Mouse (Mus musculus) frontal cortex, postnatal 36 days (tissue): Measurements from ENCODE around the gene Gatad2a.
"Not testable (repeated sequence)": the region's sequence is repeated elsewhere in the genome, so short reads cannot be mapped to it uniquely, and the experiment has no call there.

Source experiments
- DNase-seq, 2 experiments: peaks; one replicate each; pipeline ENCODE4 v3.0.0; 2022; ENCODE audit warnings: low spot score in 2 of 2

Gene Gatad2a

DNA sequence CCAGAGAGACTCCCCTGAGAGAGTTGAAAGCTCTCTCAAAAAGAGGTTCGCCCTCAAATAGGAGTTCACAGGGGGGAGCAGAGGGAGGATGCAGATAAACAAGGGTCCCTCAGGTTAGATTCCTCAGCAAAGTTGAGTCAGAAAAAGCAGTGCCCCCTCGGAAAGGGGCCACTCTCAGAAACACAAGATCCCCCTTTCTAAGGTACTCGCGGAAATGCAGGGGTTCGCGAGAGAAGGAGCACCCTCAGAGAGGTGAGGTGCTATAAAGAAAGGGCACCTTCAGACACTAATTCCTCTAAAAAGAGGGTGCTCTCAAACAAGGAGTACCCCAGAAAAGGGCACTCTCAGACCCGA, 785 bp downstream of the Gatad2a start:
- no peak for DNase-seq

DNA sequence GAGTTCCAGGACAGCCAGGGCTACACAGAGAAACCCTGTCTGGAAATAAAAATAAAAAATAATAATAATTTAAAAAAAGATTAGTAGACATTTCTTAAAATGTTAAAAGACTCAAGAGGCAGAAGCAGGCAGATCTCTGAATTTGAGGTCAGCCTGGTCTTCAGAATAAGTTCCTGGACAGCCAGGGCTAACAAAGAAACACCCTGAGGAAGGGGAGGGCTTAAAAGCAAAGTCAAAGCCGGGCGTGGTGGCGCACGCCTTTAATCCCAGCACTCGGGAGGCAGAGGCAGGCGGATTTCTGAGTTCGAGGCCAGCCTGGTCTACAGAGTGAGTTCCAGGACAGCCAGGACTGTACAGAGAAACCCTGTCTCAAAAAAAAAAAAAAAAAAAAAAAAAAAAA, 7.2 kb downstream of the Gatad2a start:
- not testable (repeated sequence) for DNase-seq

DNA sequence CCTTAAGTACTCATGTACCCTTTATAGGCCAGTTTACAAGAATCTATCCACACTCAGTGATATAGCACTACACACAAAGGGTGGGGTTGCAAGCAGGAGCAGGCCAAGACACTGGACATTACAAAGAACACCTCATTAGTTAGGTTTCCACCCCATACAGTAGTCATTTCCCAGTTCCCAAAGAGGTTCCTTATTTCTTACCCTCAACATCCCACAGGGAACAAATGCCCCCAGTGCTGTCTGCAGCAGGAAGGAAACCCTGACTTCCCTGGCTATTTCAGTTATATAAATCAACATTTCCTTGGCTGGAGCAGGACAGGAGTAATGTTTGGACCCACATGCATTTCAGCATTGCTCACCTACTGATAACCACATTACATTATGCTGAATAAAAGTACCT, 8.4 kb downstream of the Gatad2a start:
- no peak for DNase-seq

DNA sequence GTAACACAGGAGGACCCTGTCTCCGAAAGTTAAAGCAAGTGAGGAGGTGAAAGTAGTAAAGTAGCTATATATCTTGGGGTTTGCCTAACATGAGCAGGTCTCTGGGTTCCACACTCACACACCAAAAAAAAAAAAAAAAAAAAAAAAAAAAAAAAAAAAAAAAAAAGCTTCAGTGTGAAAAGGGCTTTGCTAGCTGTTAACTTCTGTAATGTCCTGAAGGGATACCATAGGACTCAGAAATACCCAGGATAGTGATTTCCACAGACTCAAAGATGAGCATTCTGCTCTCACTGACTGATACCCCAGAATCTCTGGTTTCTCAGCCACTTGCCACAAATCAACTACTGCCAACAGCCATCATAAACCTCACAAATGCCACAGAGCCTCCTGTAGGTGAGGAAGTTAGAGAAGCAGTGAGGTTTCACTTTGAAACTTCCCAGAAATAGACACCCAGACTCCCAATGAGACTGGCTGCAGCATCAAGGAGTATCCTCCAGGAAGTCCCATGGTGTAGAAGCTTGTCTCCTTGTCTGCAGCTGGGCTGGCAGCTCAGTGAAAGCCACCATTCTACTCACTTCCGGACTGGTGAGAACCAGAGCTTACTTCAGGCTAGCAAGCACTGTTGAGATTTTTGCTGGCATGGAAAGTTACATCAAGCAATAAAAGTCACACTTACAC, 11.2 kb downstream of the Gatad2a start:
- DNase-seq = no peak

GRCm38 (mm10) chr8:69978456-69978855, 17.7 kb downstream of the Gatad2a start:
- DNase-seq = no peak

DNA sequence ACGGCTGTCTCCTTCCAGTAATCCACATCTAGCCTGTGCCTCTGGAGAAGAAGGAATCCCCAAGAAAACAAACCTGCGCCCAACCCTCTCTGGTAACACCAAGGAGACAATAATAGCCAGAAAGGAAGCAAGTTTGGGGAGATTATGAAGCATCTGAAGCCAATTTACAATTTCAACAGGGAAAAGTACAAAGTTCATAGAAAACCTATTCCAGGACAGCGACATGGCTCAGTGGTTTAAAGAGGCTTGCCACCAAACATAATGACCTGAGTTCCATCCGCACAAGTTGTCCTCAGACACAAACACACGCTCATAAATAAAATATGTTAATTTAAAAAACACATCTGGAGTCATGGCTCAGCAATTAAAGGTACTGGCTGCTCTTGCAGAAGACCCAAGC, 21.4 kb downstream of the Gatad2a start:
- DNase-seq = no peak

DNA sequence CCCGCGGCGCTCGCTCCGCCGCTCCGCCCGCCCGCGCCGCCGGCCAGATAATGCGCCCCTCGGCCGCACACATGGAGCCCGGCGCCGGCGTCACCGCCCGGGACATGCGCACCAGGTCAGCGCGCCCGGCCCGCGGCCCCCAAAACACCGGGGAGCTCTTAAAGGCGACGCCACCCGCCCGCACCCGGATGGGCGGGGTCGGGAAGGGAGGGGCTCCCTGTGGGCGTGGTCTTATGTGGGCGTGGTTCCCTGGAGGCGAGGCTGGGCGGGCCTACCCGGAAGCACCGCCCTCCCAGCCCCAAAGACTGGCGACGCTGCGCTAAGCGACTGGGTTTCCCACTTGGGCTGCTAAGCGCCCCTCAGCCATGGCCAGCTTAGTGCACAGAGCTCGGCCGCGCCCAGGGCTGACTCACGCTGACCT, 22.0 kb downstream of the Gatad2a start:
- peak; percentile 87 to 92 for DNase-seq

DNA sequence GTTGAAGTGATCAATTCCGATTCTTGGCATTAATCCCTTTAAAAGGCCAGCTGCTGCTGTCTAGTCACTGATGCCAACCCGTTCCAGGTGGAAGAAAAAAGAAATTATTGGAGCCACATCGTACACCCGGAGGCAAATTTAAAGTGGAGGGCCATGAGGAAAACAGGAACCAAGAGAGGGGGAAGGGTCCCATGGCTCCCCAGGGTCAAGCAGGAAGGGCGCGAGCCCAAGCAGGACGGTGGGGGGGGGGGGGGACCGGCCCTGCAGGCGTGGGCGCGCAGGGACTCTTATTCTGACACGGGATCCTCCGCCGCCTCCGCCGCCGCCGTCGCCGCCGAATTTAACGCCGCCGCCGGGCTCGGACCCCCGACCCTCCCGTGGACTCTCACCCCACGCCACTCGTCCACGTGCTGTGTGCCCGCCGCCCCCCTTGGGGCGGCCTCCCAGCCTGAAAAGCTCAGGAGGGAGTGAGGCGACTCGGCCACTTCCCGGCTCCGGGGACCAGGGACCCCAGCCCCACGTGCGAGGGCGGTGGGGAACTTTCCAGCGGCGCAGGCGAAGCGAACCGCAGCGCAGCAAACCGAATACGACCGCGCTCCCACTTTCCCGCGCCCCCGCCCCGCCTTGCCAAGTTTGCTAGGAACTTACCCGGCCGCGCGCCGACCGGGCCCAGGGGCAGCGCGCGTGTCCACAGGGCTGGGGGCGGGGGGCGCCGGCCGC, 22.6 kb downstream of the Gatad2a start:
- DNase-seq = peak in 1 of 2 experiments; percentile 21

DNA sequence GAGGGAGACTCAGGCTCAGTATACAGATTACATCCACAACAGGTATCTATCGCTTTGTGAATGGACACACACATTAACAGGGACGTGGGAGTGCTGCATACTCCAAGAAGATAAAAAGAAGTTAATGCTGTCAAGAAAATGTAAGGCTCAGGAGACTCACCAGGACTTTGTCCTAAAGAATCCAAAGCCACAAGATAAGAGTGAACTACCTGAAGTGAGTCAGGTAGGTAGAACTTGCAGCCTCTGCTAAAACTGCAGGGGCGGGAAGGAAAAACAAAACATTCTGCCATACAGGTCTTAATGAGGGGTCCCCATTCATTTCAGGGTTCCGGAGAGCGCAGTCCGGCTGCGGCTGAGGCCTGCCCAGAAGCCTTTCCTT, 23.1 kb downstream of the Gatad2a start:
- no peak for DNase-seq

GRCm38 (mm10) chr8:69970880-69971279, 25.3 kb downstream of the Gatad2a start:
- DNase-seq = no peak

- DNase-seq = no peak
Measured at GRCm38 (mm10) chr8:69967291-69967933, 28.8 kb downstream of the Gatad2a start.

DNA sequence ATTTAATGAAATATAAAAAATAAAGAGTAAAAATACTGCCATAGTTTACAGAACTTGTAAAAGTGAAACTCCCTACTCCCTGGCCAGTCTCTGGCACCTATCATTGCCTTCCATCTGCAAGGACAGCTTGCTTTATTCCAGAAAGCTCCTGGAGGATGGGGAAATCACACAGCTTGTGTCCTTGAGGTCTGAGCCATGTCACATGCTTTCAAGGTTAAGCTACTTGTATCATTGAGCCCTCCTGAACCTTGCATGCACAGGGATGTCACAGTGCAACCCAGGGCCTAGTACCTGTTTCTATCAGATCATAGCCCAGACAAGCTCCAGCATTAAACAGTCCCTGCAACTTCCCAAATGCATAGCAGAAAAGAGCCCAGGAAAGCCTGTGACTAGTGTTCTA, 36.9 kb downstream of the Gatad2a start:
- no peak for DNase-seq

DNA sequence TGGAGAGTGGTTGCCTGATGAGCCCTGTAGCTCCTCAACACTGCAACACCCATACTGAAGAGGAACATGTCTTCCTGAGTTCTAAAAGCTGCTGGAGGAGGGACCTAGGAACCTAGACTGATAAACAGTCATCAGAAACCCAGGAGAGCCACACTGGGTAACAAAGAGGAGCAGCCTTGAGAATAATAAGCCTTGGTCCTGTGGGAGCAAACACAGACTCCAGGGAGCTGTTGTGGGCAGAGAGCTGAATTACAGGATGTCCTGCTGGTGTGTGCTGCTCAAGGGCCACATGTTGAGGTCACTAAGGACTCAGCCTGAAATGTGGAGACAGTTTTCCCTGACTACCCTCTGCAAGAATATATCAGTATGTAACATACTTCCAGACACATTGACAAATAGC, 38.3 kb downstream of the Gatad2a start:
- no peak for DNase-seq

DNA sequence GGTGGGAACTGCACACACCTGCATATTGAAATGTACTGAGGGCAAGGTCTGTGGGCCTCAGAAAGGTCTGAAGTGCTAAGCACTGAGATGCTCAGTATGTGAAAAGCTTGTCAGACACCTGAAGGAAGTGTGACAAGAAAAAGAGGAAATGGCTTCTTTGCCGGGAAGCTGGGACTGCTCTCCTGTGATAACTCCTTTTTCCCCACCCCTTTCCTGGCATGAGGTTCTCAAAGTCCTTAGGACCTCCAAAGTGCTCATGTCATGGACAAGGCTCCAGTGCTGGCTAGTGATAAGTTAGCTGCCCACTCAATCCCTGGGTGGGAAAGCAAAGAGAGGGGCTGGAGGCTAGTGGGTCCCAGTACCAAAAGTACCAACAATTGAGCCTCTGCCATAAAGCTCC, 38.8 kb downstream of the Gatad2a start:
- no peak for DNase-seq

- no peak for DNase-seq
Measured at GRCm38 (mm10) chr8:69956651-69957050, 39.5 kb downstream of the Gatad2a start.

- no peak for DNase-seq
Measured at GRCm38 (mm10) chr8:69954642-69955041, 41.5 kb downstream of the Gatad2a start.

DNA sequence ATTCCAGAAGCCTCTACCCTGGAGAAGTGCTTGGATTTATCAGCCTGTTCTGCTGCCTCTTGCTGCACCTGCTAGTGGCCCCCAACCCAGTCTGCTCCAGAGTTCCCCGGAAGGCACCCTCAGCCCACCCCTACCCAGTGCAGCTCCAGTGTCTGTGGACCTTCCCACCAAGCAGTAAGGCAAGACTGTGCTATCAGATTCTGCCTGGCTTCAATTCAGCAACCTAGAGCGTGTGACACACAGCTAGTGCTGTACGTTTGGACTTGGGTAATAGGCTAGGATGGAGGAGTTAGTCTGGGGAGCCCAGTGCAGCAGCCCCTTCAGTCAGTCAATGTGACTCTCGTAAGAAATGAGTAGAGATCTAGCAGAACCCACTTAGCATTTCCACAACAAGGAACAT, 42.0 kb downstream of the Gatad2a start:
- no peak for DNase-seq

GRCm38 (mm10) chr8:69950300-69950699, 45.9 kb downstream of the Gatad2a start:
- no peak for DNase-seq

GRCm38 (mm10) chr8:69942495-69942894, 53.7 kb downstream of the Gatad2a start:
- DNase-seq = not testable (repeated sequence)

- no peak for DNase-seq
Measured at GRCm38 (mm10) chr8:69940386-69940785, 55.8 kb downstream of the Gatad2a start.

GRCm38 (mm10) chr8:69939633-69940032, 56.6 kb downstream of the Gatad2a start:
- DNase-seq = no peak

DNA sequence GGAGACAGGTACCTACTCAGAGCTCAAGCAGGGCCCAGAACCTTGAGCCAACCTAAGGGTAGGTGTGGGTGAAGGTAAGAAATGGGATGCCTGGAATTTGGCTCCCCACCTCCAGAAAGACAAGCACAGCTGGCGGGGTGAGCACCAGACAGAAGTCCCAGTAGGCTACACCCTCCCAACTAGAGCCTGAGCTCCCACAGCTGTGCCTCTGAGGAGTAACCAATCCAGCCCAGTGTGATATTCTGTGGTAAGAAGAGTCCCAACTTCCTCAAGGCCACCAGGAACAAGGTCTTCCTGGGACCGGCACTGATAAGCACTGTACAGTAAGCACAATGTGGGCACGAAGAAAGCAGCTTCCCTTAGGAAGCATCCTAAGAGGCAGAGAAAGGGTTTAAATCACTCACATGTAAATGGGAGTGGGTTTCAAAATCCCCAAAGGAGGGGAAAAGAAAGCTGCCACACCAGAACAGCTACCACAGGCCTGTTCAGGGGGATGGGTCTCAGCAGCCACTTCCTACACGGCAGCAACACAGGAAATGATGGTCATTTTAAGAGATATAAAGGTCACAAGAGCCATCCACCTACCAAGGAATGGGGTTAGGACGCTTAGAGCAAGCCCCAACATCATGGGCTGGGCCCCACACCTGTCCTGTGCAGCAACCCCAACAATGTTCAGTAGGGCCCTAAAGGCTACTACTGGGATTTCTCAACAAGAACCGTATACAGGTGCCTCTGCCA, 57.8 kb downstream of the Gatad2a start:
- no peak for DNase-seq
